Mouse (Mus musculus): Measurements from ENCODE around the gene Scube3. TPM values are rescaled to one million over a fixed set of nuclear protein-coding genes. Genes with fewer than 3 reads are reported as not detected.
A peak's percentile ranks its signal among the peaks of the same experiment; 100 is the strongest.
"Not testable (repeated sequence)": the region's sequence is repeated elsewhere in the genome, so short reads cannot be mapped to it uniquely, and the experiment has no call there.

The Scube3 gene
- polyA plus RNA-seq, 1 experiment from 2014 or later: 8.6 TPM

- Histone ChIP-seq H3K36me3 (ENCODE audit: control insufficient read depth, insufficient read depth, low read length) (no peaks in the 10 kb centered on the region), H3K9me3 (ENCODE audit: control insufficient read depth, low read length) (no peaks in the 10 kb centered on the region), H3K4me3 (ENCODE audit: low read depth, low read length) (no peak overlapping the region), H3K9ac (ENCODE audit: low read depth, low read length) (no peak overlapping the region), H3K27ac (ENCODE audit: low read depth, low read length) (no peak overlapping the region), H3K4me1 (replicated peaks; ENCODE audit: control insufficient read depth, insufficient read depth, low read length) (0 out of 2 replicates have a peak, but pooled peaks cover 2% of the 10 kb centered on the region), H3K4me2 (replicated peaks; ENCODE audit: low read depth, low read length) (no peak overlapping the region), H3K27me3 (ENCODE audit: control insufficient read depth, insufficient read depth, low read length) (no peaks in the 10 kb centered on the region)
- WGBS: 78% methylated on average over 4 of the region's 4 CpGs
- DNase-seq (ENCODE audit: low spot score) (no peak), ATAC-seq (ENCODE audit: low FRiP score) (no peak)
Measured at GRCm38 (mm10) chr17:28209457-28210110, 67.6 kb downstream of the Scube3 start.

GRCm38 (mm10) chr17:28211921-28212341, 70.0 kb downstream of the Scube3 start:
- WGBS: 77% methylated on average over 6 of the region's 6 CpGs
- Histone ChIP-seq H3K4me3 (ENCODE audit: low read depth, low read length) (no peak overlapping the region), H3K36me3 (ENCODE audit: control insufficient read depth, insufficient read depth, low read length) (no peaks in the 10 kb centered on the region), H3K9me3 (ENCODE audit: control insufficient read depth, low read length) (no peaks in the 10 kb centered on the region), H3K9ac (ENCODE audit: low read depth, low read length) (no peak overlapping the region), H3K4me1 (replicated peaks; ENCODE audit: control insufficient read depth, insufficient read depth, low read length) (0 out of 2 replicates have a peak, but pooled peaks cover 2% of the 10 kb centered on the region), H3K27ac (ENCODE audit: low read depth, low read length) (no peak overlapping the region), H3K27me3 (ENCODE audit: control insufficient read depth, insufficient read depth, low read length) (no peaks in the 10 kb centered on the region), H3K4me2 (replicated peaks; ENCODE audit: low read depth, low read length) (no peak overlapping the region)
- DNase-seq (ENCODE audit: low spot score): no peak
- no peak for ATAC-seq (ENCODE audit: low FRiP score)

DNA sequence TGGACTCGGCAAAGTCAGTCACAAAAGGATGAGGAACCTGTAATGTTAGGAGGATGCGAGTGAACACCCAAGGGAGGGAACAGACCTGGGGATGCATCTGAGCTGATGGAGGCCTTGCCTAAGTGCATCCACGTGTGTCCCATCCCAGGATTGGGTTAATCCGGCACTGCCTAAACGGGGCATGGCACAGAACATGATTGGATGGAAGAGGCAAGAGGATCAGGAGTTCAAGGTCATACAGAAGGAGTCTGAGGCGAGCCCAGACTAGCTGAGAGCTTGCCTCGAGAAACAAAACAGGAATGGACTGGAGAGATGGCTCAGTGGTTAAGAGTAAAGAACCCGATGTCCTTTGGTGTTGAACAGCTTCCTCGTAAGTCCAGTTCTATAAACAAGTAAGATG, 70.5 kb downstream of the Scube3 start:
- DNase-seq (ENCODE audit: low spot score) (no peak), ATAC-seq (ENCODE audit: low FRiP score) (no peak)
- 73% methylated on average over 9 of the region's 9 CpGs for WGBS

GRCm38 (mm10) chr17:28213236-28213635, 71.3 kb downstream of the Scube3 start:
- ATAC-seq (ENCODE audit: low FRiP score) (no peak), DNase-seq (ENCODE audit: low spot score) (no peak)

More for the DNA sequence above, 70.5 kb downstream of the Scube3 start:
- Histone ChIP-seq H3K9ac (ENCODE audit: low read depth, low read length) (no peak overlapping the region), H3K9me3 (ENCODE audit: control insufficient read depth, low read length) (no peaks in the 10 kb centered on the region), H3K36me3 (ENCODE audit: control insufficient read depth, insufficient read depth, low read length) (no peaks in the 10 kb centered on the region), H3K4me2 (replicated peaks; ENCODE audit: low read depth, low read length) (no peak overlapping the region), H3K27ac (ENCODE audit: low read depth, low read length) (no peak overlapping the region), H3K4me1 (replicated peaks; ENCODE audit: control insufficient read depth, insufficient read depth, low read length) (0 out of 2 replicates have a peak, but pooled peaks cover under 1% of the 10 kb centered on the region), H3K27me3 (ENCODE audit: control insufficient read depth, insufficient read depth, low read length) (no peaks in the 10 kb centered on the region), H3K4me3 (ENCODE audit: low read depth, low read length) (no peak overlapping the region)

DNA sequence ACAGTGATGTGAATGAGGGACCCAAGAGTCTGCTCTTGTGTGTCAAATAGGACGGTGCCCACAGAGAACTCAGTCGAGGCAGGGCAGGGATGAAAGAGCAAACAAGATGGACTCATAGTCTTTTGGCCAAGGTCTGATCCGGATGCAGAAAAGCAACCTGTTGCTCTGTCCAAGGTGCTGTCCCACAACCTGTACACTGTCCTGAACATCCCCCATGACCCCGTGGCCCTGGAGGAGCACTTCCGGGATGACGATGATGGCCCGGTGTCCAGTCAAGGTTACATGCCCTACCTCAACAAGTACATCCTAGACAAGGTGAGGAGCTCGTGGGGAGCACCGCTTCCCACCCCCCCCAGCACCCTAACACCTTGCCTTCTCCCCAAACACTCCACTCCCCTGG, 74.8 kb downstream of the Scube3 start:
- WGBS: 84% methylated on average over 9 of the region's 9 CpGs

More at GRCm38 (mm10) chr17:28213236-28213635, 71.3 kb downstream of the Scube3 start:
- Histone ChIP-seq H3K4me1 (replicated peaks; ENCODE audit: control insufficient read depth, insufficient read depth, low read length) (no peaks in the 10 kb centered on the region), H3K4me2 (replicated peaks; ENCODE audit: low read depth, low read length) (no peak overlapping the region), H3K27me3 (ENCODE audit: control insufficient read depth, insufficient read depth, low read length) (no peaks in the 10 kb centered on the region), H3K4me3 (ENCODE audit: low read depth, low read length) (no peak overlapping the region), H3K9me3 (ENCODE audit: control insufficient read depth, low read length) (no peaks in the 10 kb centered on the region), H3K27ac (ENCODE audit: low read depth, low read length) (no peak overlapping the region), H3K36me3 (ENCODE audit: control insufficient read depth, insufficient read depth, low read length) (no peaks in the 10 kb centered on the region), H3K9ac (ENCODE audit: low read depth, low read length) (no peak overlapping the region)
- 34% methylated on average over 4 of the region's 4 CpGs for WGBS

DNA sequence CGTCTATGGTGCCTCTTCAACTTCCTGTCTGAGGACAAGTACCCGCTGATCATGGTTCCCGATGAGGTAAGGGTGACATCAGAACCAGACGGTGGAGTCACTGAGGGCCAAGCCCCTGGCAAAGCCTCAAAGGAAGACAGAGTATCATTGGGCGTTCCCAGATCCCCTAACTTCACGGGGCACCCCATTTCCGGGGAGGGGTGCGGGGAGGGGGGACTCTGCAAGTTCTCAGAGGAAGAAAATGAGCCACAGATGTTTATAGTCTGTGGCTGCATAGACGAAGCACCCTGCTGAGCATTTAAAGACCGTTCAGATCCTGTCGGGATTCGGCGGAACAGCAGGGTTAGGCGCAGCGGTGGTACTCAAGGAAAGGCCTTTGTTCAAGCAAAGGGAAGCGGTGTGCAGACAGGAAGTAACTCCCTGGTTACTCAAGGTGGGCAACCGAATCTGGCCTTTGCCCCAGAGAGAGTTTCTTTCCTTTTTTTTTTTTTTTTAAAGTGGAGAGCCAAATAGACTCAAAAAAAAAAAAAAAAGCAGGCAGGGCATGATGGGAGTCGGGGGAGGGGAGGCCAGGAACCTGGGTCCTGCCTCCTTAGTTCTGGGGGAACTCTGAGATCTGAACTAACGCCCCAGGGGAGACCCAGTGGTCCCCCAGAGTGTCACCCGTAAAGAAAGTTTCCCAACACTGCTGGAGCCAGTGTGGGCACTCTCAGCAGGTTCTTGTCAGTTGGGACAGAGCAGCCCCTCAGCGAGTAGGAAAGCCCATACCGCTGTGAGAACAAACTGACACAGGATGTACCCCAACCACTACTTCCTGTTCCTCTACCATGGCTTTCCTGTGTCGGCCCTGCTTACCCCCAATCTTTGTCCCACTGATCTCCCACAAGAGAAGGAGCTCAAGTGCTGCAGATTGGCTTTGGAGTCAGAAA, 76.0 kb downstream of the Scube3 start:
- WGBS: 23% methylated on average over 23 of the region's 23 CpGs
- no peaks in the 10 kb centered on the region; the same call in 1 of the 2 replicates for H3K4me1 ChIP-seq (replicated peaks; ENCODE audit: control insufficient read depth, insufficient read depth, low read length)
- ATAC-seq (ENCODE audit: low FRiP score): no peak

More for the DNA sequence above, 74.8 kb downstream of the Scube3 start:
- no peak for ATAC-seq (ENCODE audit: low FRiP score)
- Histone ChIP-seq H3K9ac (ENCODE audit: low read depth, low read length) (no peak overlapping the region), H3K4me1 (replicated peaks; ENCODE audit: control insufficient read depth, insufficient read depth, low read length) (no peaks in the 10 kb centered on the region), H3K4me2 (replicated peaks; ENCODE audit: low read depth, low read length) (no peak overlapping the region), H3K36me3 (ENCODE audit: control insufficient read depth, insufficient read depth, low read length) (no peaks in the 10 kb centered on the region), H3K27ac (ENCODE audit: low read depth, low read length) (no peak overlapping the region), H3K9me3 (ENCODE audit: control insufficient read depth, low read length) (no peaks in the 10 kb centered on the region), H3K27me3 (ENCODE audit: control insufficient read depth, insufficient read depth, low read length) (no peaks in the 10 kb centered on the region), H3K4me3 (ENCODE audit: low read depth, low read length) (no peak overlapping the region)
- no peak for DNase-seq (ENCODE audit: low spot score)

GRCm38 (mm10) chr17:28222463-28222862, 80.5 kb downstream of the Scube3 start:
- not testable (repeated sequence) for H3K9me3 ChIP-seq (ENCODE audit: control insufficient read depth, low read length); H3K4me2 ChIP-seq (replicated peaks; ENCODE audit: low read depth, low read length); H3K4me3 ChIP-seq (ENCODE audit: low read depth, low read length); H3K27ac ChIP-seq (ENCODE audit: low read depth, low read length); H3K9ac ChIP-seq (ENCODE audit: low read depth, low read length); DNase-seq (ENCODE audit: low spot score); H3K36me3 ChIP-seq (ENCODE audit: control insufficient read depth, insufficient read depth, low read length); H3K4me1 ChIP-seq (replicated peaks; ENCODE audit: control insufficient read depth, insufficient read depth, low read length); H3K27me3 ChIP-seq (ENCODE audit: control insufficient read depth, insufficient read depth, low read length); ATAC-seq (ENCODE audit: low FRiP score)
- WGBS: 91% methylated on average over 10 of the region's 10 CpGs

More for the DNA sequence above, 76.0 kb downstream of the Scube3 start:
- Histone ChIP-seq H3K27ac (ENCODE audit: low read depth, low read length) (no peak overlapping the region), H3K9ac (ENCODE audit: low read depth, low read length) (no peak overlapping the region), H3K27me3 (ENCODE audit: control insufficient read depth, insufficient read depth, low read length) (no peaks in the 10 kb centered on the region), H3K4me3 (ENCODE audit: low read depth, low read length) (no peak overlapping the region), H3K9me3 (ENCODE audit: control insufficient read depth, low read length) (no peaks in the 10 kb centered on the region), H3K36me3 (ENCODE audit: control insufficient read depth, insufficient read depth, low read length) (no peaks in the 10 kb centered on the region), H3K4me2 (replicated peaks; ENCODE audit: low read depth, low read length) (no peak overlapping the region)
- no peak for DNase-seq (ENCODE audit: low spot score)

DNA sequence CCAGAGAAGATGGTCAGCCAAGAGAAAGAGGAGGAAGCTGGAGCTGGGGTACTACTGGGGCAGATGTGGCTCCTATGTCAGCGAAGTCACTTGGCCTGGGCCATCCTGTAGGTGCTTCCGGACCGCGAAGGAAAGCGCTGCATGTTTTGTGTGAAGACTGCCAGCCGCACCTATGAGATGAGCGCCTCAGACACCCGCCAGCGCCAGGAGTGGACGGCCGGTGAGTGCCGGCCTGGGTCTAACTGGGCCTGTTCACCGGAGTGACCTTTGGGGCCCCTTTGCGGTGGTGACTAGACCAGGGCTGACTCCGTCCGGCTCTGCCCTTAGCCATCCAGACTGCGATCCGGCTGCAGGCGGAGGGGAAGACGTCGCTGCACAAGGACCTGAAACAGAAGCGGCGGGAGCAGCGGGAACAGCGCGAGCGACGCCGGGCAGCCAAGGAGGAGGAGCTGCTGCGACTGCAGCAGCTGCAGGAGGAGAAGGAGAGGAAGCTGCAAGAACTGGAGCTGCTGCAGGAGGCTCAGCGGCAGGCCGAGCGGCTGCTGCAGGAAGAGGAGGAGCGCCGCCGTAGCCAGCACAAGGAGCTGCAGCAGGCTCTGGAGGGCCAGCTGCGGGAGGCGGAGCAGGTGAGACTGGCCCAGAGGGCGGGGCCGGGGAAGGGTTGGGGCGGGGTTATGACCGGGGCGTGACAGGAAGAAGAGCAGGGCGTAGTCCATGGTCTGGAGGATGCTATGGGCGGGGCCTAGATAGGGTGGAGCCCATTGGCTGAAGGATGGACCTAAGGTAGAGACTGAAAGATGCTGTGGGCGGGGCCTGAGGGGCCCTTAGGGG, 81.8 kb downstream of the Scube3 start:
- no peaks in the 10 kb centered on the region; the same call in 1 of the 2 replicates for H3K4me1 ChIP-seq (replicated peaks; ENCODE audit: control insufficient read depth, insufficient read depth, low read length)
- H3K27ac ChIP-seq (ENCODE audit: low read depth, low read length): peak overlapping the region; percentile 80
- peak overlapping the region; percentile 79 for H3K9ac ChIP-seq (ENCODE audit: low read depth, low read length)
- 1% methylated on average over 46 of the region's 46 CpGs for WGBS
- H3K9me3 ChIP-seq (ENCODE audit: control insufficient read depth, low read length): no peaks in the 10 kb centered on the region
- peak; percentile 89 for DNase-seq (ENCODE audit: low spot score)
- ATAC-seq (ENCODE audit: low FRiP score): peak; percentile 92
- H3K4me2 ChIP-seq (replicated peaks; ENCODE audit: low read depth, low read length): peak overlapping the region; percentile 93
- H3K4me3 ChIP-seq (ENCODE audit: low read depth, low read length): peak overlapping the region; percentile 54
- H3K27me3 ChIP-seq (ENCODE audit: control insufficient read depth, insufficient read depth, low read length): no peaks in the 10 kb centered on the region
- H3K36me3 ChIP-seq (ENCODE audit: control insufficient read depth, insufficient read depth, low read length): no peaks in the 10 kb centered on the region

Data from hindbrain, embryonic 11.5 days (tissue).